19 mouse cellular contexts compared by ENCODE assay signal in the genomic region with DNA sequence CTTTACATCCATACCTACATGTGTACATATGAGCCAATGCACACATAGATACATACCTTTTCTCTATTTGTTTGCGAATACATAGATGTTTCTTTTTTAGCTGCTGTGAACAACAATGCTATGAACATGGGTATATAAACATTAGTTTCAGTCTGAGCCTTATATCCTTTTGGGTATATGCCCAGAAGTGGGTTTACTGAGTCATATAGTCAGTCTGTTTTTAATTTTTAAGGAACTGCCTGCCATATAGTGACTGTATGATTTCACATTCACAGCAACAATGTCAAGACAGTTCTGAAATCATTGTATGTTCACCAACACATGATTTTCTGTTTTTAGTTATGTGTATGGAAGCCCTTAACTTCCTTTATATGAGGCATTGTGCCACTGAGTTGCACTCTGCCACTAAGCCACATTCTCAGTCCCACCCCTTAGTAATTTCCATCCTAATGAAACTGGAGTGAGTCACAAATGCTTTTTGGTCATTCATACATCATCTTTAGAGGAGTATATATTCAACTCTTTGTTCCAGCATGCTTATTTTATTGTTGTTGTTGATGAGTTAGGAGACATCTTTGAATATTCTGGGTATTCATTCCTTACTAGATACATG. TPM values are rescaled to one million over a fixed set of nuclear protein-coding genes. Genes with fewer than 3 reads are reported as not detected.
DNase-seq lines count a peak whose midpoint lies in the region; ATAC-seq and TF ChIP-seq lines count a peak whose summit lies in the region.
"Had no signal": no experiment of that assay in that cellular context is flagged by ENCODE, and none has a peak within 500 bp of the region (broad histone marks: within the 10 kb centered on the region; RNA-seq: fewer than 3 reads in every experiment).

No protein-coding gene starts in this region.

- no peak; the same call in 1 of the 2 replicates for ATAC-seq in lung, postnatal 0 days
- peak; percentile 32 to 39; a peak in 2 of 4 replicates for ATAC-seq in hematopoietic stem cell, adult 5-6 weeks (replicated peaks in 1 of 2; ENCODE audit: insufficient read depth in 1 of 2, low FRiP score in 2 of 2, low TSS enrichment in 1 of 2, low read depth in 1 of 2, poor library complexity in 2 of 2, severe bottlenecking in 2 of 2)
- ATAC-seq: forebrain, embryonic 14.5 days; hindbrain, postnatal 0 days; intestine, postnatal 0 days had no signal

- peaks cover 3% of the 10 kb centered on the region for H3K36me3 ChIP-seq in lung, postnatal 0 days (ENCODE audit: insufficient read depth, low read length)

- DNase-seq in lung, postnatal 0 days (ENCODE audit: low spot score), result peak; percentile 9
- DNase-seq in lung, postnatal 25 days (ENCODE audit: low spot score), result no peak
- peak; percentile 86 for DNase-seq in NIH3T3 (ENCODE audit: low read depth)
- no peak for DNase-seq in urinary bladder, postnatal 25 days (ENCODE audit: low spot score)
- no peak for DNase-seq in cerebellum, adult 18-20 months
- DNase-seq in c-Kit-positive CD71-positive TER-119-positive erythroid progenitor cells, embryonic 14.5 days (ENCODE audit: low spot score), result no peak
- DNase-seq: adrenal gland, adult 2 months; cerebellum, adult 9-10 months had no signal

- H3K27me3 ChIP-seq in lung, postnatal 0 days (replicated peaks; ENCODE audit: insufficient read depth, low read length), result no peaks in the 10 kb centered on the region
- H3K27me3 ChIP-seq: kidney, embryonic 15.5 days; lung, embryonic 15.5 days; midbrain, embryonic 12.5 days had no signal

- no peak overlapping the region for H3K9ac ChIP-seq in lung, postnatal 0 days (replicated peaks; ENCODE audit: low read depth)
- H3K9ac ChIP-seq: kidney, embryonic 15.5 days; liver, embryonic 14.5 days; lung, embryonic 15.5 days; midbrain, embryonic 12.5 days had no signal

- no peaks in the 10 kb centered on the region for H3K4me1 ChIP-seq in lung, postnatal 0 days (ENCODE audit: insufficient read depth, low read depth, low read length)
- H3K4me1 ChIP-seq: kidney, embryonic 15.5 days; lung, embryonic 15.5 days; midbrain, embryonic 12.5 days had no signal

- H3K27ac ChIP-seq in lung, postnatal 0 days (ENCODE audit: low read length), result no peak overlapping the region
- H3K27ac ChIP-seq: hindbrain, postnatal 0 days; kidney, embryonic 15.5 days; liver, embryonic 14.5 days; lung, embryonic 15.5 days; midbrain, embryonic 12.5 days; stomach, postnatal 0 days had no signal

- H3K4me3 ChIP-seq in lung, postnatal 0 days (ENCODE audit: low read depth, low read length), result no peak overlapping the region
- H3K4me3 ChIP-seq: erythroblast, embryonic 14.5 days; kidney, embryonic 15.5 days; lung, embryonic 15.5 days; midbrain, embryonic 12.5 days had no signal

- H3K9me3 ChIP-seq in lung, postnatal 0 days (ENCODE audit: low read length), result no peaks in the 10 kb centered on the region
- H3K9me3 ChIP-seq: kidney, embryonic 15.5 days; lung, embryonic 15.5 days; midbrain, embryonic 12.5 days had no signal

- no peak for TF ChIP-seq EP300 in lung, postnatal 0 days (IDR thresholded peaks at IDR 0.05)

- 84% methylated on average over 1 of the region's 1 CpGs for WGBS in lung, postnatal 0 days

- TF ChIP-seq CTCF in lung, postnatal 0 days (IDR thresholded peaks at IDR 0.05), result no peak

- no peak overlapping the region for H3K4me2 ChIP-seq in lung, postnatal 0 days (replicated peaks; ENCODE audit: low read depth, low read length)
- H3K4me2 ChIP-seq: heart, embryonic 11.5 days; kidney, embryonic 15.5 days; lung, embryonic 15.5 days; midbrain, embryonic 12.5 days had no signal

RNA-seq across cellular contexts. Expression of a gene that starts 30.6 kb away (rescaled TPM):
- polyA plus RNA-seq in lung, postnatal 0 days (2015; fragmentation: Nextera tagmentation; extraction: Ambion mirVana), result 28.3 and 30.1 TPM in 2 replicates
- total RNA-seq in hematopoietic stem cell, adult 5-6 weeks (2017), result 56.4 and 76.5 TPM in 2 replicates

RNA-seq across cellular contexts. Expression of a gene that starts 54.1 kb away (rescaled TPM):
- 8.2 and 9.2 TPM in 2 replicates for polyA plus RNA-seq in lung, postnatal 0 days (2015; fragmentation: Nextera tagmentation; extraction: Ambion mirVana)
- total RNA-seq in hematopoietic stem cell, adult 5-6 weeks (2017), result 41.2 and 42.1 TPM in 2 replicates

Comparison
In these comparisons a context has a peak if more than half of its experiments do, and no peak if none do; other contexts are left out.
1. DNase-seq: peak in lung, postnatal 0 days (single experiment) and NIH3T3 (single experiment); none in lung, postnatal 25 days (single experiment), urinary bladder, postnatal 25 days (single experiment), cerebellum, adult 18-20 months (0 of 2) and c-Kit-positive CD71-positive TER-119-positive erythroid progenitor cells, embryonic 14.5 days (single experiment).